Mouse (Mus musculus) urinary bladder, postnatal 10 days (tissue): Measurements from ENCODE around the gene Haus5.

Experiments used
- DNase-seq: peaks from one replicate; pipeline ENCODE4 v3.0.0; 2022; ENCODE audit warnings: low spot score

Gene Haus5

DNA sequence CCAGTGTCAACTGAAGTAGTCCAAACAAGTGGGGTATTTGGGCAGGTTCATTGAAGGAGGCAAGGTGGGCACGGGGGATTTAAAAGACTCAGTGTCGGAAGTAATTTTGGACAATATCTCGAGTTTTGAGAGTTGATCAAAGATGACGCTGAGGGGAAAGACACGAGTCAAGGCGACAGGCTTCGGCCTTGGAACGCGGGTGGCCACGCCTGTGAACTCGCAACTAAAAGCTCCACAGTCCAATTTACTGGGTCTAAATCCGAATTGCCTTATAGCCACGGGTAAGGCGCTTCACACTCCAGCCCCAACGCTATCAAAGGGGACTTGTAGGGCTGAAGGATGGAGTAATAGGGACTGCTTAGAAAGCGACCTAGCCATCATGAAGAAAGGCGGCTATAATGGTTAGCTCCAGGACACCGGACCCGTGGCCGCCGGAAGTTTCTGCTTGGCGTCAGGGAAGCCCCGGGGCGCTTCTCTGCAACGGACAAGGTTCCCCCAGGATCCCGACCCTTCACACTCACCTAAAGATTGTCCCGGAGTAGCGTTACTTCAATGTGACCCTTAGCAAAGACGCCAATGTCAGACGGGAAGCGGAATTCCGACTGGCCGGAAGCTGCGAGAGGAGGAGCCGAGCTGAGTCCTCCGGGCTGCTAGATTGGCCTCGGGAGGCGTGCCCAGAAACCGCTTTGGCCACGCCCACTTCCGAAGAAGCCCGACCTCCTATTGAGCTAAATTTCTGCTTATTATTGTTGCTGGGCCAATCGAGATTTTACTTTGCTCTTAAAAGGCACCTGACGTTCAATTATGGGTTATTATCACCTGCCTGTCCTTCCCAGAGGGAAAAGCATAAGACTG is 39.0 kb downstream of the Haus5 start, which contains the start of gene Cox6b1:
Gene Cox6b1 (minus strand): TSS at position 622 of the 855 bp plus-strand sequence.
- DNase-seq: no peak

DNA sequence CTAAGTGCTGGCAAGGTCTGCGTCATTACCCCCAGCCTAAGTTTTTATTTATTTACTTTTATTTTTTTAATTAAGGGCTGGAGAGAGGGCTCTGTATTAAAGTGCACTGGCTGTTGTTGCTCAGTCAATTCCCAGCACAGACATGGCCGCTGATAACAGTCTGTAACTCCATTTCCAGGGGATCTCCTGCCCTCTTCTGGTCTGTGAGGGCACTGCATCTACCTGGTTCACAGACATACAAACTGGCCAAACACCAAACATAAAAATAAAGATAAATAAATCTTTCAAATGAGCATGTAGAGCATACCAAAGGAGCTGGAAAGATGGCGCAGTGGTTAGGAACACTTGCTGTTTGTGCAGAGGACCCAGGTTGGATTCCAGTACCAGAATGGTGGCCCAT is 45.6 kb downstream of the Haus5 start:
- DNase-seq: no peak

DNA sequence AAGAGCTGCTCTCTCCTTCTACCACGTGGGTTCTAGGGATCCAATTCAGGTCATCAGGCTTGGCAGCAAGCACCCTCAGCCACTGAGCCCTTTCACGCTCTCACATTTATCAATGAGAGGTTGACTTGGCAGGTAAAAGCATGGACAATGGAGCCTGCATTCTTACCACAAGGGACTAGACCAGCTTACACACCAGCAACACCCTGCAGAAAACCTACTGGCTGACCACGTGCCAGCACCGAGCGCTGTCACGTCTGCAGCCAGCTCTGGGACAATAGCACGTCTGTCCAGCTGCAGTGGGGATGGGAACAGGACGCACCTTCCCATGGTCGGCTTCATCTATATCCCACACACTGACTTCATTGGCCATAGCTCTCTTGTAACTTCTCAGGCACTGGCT is 46.1 kb downstream of the Haus5 start:
- DNase-seq: no peak

DNA sequence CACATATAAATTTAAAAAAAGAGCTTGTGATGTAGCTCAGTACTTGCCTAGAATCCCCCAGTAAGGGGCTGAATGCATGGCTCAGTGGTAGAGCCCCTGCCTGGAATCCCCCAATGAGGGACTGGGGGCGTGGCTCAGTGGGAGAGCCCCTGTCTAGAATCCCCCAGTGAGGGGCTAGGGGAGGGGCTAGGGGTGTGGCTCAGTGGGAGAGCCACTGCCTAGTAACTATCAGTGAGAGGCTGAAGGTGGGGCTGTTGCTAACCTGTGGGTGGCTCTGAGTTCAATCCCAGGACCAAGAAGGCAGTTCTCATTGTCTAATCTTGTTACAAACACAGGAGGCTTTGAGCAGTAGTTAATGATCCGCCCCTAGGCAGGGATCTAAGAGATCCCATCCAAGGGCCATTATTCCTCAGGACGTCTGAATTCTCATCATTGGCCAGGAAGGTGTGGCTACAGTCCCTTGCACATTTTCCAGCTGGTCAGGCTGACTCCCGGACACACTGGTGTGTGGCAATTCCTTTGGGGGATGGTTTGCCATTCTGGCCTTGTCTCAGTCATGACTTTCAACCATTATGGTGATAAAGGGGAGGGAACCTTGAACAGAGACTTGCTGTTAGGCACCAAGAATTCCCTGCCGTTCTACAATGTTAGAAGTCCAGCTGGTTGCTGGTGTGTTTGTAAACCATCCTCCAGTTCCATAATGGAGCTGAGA is 49.6 kb downstream of the Haus5 start:
- DNase-seq: no peak

DNA sequence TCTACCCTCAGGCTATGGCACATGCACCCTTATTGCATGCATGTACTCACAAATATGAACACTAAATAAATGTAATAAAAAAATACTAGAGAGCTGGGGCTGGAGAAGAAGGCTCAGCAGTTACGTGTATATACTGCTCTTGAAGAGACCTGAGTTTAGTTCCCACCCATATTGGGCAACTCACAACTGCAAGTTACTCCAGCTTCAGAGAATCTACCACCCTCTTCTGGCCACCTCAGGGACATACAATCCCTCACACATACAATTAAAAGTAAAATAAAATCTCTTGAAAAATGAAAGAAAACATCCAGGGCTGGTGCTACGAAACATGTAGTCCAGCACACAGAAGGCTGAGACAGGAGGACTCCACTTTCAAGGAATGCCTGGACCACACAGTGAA is 50.3 kb downstream of the Haus5 start:
- no peak for DNase-seq

DNA sequence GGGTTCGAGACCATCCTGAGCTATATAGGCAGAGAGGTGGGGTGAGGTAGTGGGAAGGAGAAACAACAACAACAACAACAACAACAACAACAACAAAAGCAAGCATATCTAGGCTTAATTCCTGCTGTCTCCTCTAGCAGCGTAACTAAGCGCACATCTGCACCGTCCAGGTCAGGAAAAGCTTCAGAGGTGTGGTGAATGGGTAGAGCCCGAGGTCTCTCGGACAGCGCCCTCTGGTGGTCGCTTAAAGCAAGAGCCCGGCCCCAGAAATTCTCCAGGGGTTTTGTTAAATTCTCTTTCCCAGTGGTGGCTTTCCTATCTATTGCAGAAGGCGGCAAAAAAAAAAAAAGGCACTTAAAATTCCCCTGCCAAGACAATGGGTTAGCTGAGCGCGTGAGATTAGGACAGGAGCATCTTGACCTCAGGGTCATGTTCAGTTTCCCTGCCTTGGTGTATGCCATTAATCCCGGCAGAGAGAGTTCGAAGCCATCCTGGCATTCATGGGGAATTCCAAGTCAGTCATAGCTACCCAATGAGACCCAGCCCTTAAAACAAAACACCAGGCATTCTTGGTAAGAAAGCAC is 51.2 kb downstream of the Haus5 start:
- no peak for DNase-seq

DNA sequence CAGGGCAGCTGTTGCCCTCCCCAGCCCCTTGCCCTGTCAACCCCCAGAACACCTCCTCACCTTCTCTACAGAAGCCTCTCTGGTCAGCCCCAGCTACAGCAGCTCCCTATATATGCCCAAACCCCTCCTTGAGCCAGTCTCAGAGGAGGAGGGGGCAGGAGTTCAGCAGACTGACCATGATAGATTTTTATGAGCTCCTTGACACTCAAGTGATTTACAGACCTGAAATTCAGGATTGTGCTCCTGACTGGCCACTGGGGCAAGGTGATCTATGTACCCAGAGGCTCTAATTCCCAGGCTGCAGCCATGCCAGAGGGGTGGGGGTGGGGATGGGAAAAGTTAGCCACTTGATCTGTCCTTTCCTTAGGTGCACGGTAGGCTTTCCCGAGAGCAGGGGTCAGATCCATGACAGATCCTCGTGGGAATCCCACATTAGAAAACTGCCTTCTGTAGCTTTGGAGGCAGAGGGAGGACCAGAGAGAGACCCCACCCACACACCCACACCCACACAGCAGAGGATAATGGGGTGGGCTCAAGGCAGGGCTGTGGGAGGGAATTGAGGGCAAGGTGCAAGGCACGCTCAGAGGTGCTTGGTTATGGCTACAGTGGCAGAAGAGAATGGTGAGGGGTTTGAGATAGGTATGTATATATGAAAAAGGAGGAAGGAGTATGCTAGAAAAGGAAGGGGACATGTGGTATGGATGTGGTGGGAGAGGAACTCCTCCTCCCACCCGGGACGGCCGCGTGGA is 52.0 kb downstream of the Haus5 start, which contains the start of gene Upk1a:
Gene Upk1a (minus strand): TSS at position 194 of the 749 bp plus-strand sequence.
- DNase-seq: no peak

DNA sequence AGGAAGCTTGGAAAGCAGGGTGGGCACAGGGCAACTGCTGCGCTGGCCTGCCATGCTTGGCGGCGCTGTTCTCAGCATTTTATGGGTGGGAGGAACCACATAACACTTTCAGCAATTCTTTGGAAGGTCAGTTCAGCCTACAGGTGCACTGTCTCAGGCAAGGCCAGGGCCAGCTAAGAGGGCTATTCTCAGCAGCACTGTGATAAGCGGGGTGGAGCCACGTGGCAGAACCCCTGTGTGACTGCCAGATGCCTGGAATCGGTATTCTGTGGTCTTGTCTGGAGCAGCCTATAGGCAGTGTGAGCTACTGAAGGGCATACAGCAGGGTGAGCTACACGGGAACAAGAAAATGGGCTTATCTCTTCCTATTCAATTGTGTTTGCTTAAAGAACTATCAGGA is 54.8 kb downstream of the Haus5 start:
- DNase-seq: no peak

DNA sequence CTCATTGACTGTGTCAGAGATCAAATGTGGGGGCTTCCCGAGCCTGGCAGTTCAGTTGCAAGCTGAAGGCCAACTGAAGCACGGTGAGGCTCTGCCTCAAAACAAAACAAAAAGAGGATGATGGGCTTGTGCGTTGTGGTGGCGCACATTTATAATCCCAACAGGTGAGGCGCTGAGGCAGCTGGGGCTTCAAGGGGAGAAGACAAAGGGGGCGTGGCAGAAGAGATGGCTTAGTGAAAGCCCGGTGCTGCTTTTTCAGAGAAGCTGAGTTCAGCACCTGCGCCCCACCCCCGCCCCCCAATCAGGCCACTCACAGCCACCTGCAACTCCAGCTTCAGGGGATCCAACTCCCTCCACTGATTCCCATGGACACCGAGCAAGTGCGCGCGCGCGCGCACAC is 56.3 kb downstream of the Haus5 start:
- DNase-seq: no peak

DNA sequence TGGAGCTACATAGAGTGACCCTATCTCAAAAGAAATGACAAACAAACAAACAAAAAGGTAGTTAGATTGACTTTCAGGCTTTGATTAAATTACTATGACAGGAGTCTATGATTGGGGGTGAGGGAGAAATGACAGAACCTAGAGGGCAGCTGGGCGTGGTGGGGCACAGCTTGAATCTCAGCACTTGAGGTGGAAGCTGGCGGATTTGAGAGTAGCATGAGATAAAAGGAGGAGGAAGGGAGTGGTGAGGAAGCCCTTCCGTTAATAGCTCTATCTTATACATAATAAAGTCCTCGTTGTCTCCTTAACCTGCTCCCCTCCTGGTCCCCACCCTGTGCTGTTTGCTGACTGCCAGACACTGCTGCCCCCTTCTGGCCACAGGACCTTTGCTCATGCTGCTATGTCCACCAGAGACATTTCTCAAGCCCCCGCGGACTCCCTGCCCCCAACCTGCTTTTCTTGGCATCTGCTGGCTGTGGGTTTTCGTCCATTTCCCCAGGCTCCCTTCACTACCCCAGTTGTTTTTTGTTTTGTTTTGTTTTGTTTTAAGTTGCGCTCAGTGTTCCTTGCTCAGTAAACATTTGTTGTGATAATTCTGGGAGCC is 57.0 kb downstream of the Haus5 start:
- no peak for DNase-seq

DNA sequence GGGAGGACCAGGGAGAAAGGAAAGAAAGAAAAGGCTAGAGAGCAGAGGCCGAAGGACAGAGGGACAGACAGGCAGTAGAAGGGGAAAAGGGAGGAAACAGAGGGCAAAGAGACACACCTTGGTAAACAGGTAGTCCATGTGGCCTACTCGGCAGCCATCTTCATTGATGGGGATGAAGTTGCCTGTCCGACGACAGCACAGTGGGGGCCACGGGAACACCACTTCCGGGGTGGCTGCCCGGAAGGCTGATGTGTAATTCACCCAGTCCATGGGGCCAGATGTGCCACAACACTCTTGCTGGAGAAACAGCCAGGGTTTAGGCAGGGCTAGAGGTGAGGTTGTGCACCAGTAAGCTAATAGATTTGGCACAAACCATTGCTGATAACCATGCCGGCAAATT is 59.9 kb downstream of the Haus5 start:
- no peak for DNase-seq

DNA sequence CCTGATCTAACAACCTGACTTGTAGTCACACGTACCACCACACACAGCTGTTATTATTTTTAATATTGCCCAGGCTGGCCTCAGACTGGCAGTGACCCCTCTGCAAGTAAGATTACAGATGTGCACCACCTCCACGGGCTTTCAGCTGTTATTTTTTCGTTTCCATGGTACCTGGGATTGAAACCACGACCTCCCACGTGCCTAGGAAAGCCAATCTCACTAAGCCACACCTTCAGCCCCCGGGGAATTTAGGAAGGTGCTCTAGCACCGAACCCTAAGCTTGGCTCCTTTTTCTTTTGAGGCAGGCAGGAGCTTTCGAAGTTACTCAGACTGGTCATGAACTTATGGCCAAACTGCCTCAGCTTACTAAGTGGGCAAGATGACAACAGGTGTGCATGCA is 60.4 kb downstream of the Haus5 start:
- no peak for DNase-seq
